Mouse (Mus musculus): ENCODE results near the gene Rnf111. TPM values are rescaled to one million over a fixed set of nuclear protein-coding genes. Genes with fewer than 3 reads are reported as not detected.

The Rnf111 gene
- total and polyA plus RNA-seq, 3 experiments: 10.4 to 17.6 (median 11.8) TPM

DNA sequence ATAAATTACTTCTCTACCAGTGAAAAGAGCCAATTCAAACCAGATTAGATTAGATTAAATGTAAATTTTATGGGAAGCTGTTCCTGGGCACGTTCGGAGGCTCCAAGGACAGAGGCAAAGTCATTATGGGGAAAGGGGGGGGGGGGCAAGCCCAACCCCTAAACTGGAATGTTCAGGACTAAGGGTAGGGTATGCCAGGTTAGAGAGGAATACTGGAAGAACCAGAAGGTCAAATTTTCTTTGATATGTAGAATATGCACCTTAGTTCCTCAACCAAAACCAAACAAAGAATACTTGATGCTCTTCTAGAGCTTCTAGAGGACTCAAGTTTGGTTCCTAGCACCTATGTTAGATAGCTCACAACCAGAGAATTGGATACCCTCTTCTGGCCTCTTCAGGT, 16.1 kb downstream of the Rnf111 start:
- Histone ChIP-seq H3K4me3 (replicated peaks in 1 of 3; ENCODE audit: low read depth in 2 of 3, low read length in 2 of 3, poor library complexity in 1 of 3) (no peak overlapping the region), H3K4me1 (ENCODE audit: control insufficient read depth in 1 of 2, insufficient read depth in 2 of 2) (peaks cover 0 to 18% of the 10 kb centered on the region in 2 experiments; a peak in 2 of 4 replicates), H3K27me3 (replicated peaks) (no peaks in the 10 kb centered on the region), H3K4me2 (ENCODE audit: insufficient read depth, low read depth, poor library complexity, severe bottlenecking) (no peak overlapping the region), H3K9me3 (replicated peaks; ENCODE audit: low read length) (no peaks in the 10 kb centered on the region), H3K9ac (ENCODE audit: insufficient read depth, low read depth) (no peak overlapping the region), H3K36me3 (replicated peaks in 1 of 2; ENCODE audit: control insufficient read depth in 1 of 2, insufficient read depth in 1 of 2, low read length in 1 of 2) (peaks cover 8 to 67% of the 10 kb centered on the region in 2 experiments), H3K27ac (ENCODE audit: insufficient read depth, low read depth) (no peak overlapping the region), H3K79me2 (replicated peaks; ENCODE audit: control insufficient read depth, extremely low read depth, insufficient read depth, poor library complexity, severe bottlenecking) (peaks cover 39% of the 10 kb centered on the region)
- in situ Hi-C loops (cut with MboI; ENCODE audit: low pct_ligation_motif_present, low pct_unique_long_range_greater_than_20kb, low sequenced_read_pairs) (no loop called here), dilution Hi-C loops (cut with MboI; ENCODE audit: extremely low pct_ligation_motif_present, extremely low pct_unique_long_range_greater_than_20kb, low sequenced_read_pairs) (no loop called here)
- TF ChIP-seq MAX (IDR thresholded peaks at IDR 0.05; ENCODE audit: low read length) (no peak), ZKSCAN1 (IDR thresholded peaks at IDR 0.05; ENCODE audit: borderline replicate concordance, low read depth, low read length) (no peak), JUND (conservative IDR thresholded peaks at IDR 0.05; ENCODE audit: low read depth, low read length) (no peak), POLR2A (IDR thresholded peaks at IDR 0.05; ENCODE audit: low read depth, low read length) (no peak), SIN3A (IDR thresholded peaks at IDR 0.05; ENCODE audit: low read length) (no peak)
- DNase-seq (ENCODE audit: extremely low read depth): no peak

- no peak overlapping the region for H3K27ac ChIP-seq (ENCODE audit: insufficient read depth, low read depth)
- no peak for TF ChIP-seq ZKSCAN1 (IDR thresholded peaks at IDR 0.05; ENCODE audit: borderline replicate concordance, low read depth, low read length)
- TF ChIP-seq SIN3A (IDR thresholded peaks at IDR 0.05; ENCODE audit: low read length): no peak
- no peak for TF ChIP-seq JUN (IDR thresholded peaks at IDR 0.05; ENCODE audit: insufficient read depth, low read depth, low read length)
- TF ChIP-seq UBTF (IDR thresholded peaks at IDR 0.05; ENCODE audit: low read depth, low read length): no peak
- TF ChIP-seq CTCF (conservative IDR thresholded peaks at IDR 0.05 in 1 of 2, IDR thresholded peaks at IDR 0.05 in 1 of 2; ENCODE audit: low read depth in 2 of 2, low read length in 2 of 2): no peak
- TF ChIP-seq NRF1 (IDR thresholded peaks at IDR 0.05; ENCODE audit: low read depth, low read length): no peak
- TF ChIP-seq CHD2 (IDR thresholded peaks at IDR 0.05; ENCODE audit: low read length): no peak
- no peak for TF ChIP-seq TBP (conservative IDR thresholded peaks at IDR 0.05; ENCODE audit: low read depth, low read length)
- TF ChIP-seq ZNF384 (IDR thresholded peaks at IDR 0.05; ENCODE audit: low read depth, low read length): no peak
- dilution Hi-C loops (cut with MboI; ENCODE audit: extremely low pct_ligation_motif_present, extremely low pct_unique_long_range_greater_than_20kb, low sequenced_read_pairs): no loop called here
Measured at GRCm38 (mm10) chr9:70485840-70486239, 17.7 kb downstream of the Rnf111 start.

DNA sequence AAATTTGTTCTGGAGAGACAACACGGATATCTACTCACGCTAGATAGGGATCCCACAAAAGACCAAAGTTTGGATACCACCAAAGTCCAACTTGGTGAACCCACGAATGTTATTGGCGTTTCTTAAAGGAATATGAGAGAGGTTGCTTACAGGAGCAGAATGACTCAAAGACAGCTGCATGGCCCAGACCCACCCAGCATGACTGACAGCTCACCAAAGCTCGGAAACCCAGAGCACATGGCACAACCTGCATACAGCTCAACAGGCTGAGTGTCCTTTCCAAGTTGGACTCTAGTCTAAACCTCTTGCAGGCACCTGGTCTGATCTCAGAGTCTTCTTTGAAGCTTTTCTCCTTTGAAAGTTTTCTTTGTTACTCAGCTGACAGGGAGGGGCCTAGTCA, 20.0 kb downstream of the Rnf111 start:
- H3K36me3 ChIP-seq (replicated peaks in 1 of 2; ENCODE audit: control insufficient read depth in 1 of 2, insufficient read depth in 1 of 2, low read length in 1 of 2): peaks cover 19 to 74% of the 10 kb centered on the region in 2 experiments
- dilution Hi-C loops (cut with MboI; ENCODE audit: extremely low pct_ligation_motif_present, extremely low pct_unique_long_range_greater_than_20kb, low sequenced_read_pairs): no loop called here
- H3K27me3 ChIP-seq (replicated peaks): no peaks in the 10 kb centered on the region

More at GRCm38 (mm10) chr9:70485840-70486239, 17.7 kb downstream of the Rnf111 start:
- no peak overlapping the region for H3K9ac ChIP-seq (ENCODE audit: insufficient read depth, low read depth)
- H3K79me2 ChIP-seq (replicated peaks; ENCODE audit: control insufficient read depth, extremely low read depth, insufficient read depth, poor library complexity, severe bottlenecking): peaks cover 46% of the 10 kb centered on the region
- peaks cover 11 to 71% of the 10 kb centered on the region in 2 experiments for H3K36me3 ChIP-seq (replicated peaks in 1 of 2; ENCODE audit: control insufficient read depth in 1 of 2, insufficient read depth in 1 of 2, low read length in 1 of 2)
- in situ Hi-C loops (cut with MboI; ENCODE audit: low pct_ligation_motif_present, low pct_unique_long_range_greater_than_20kb, low sequenced_read_pairs): no loop called here
- no peak for DNase-seq (ENCODE audit: extremely low read depth)
- H3K4me3 ChIP-seq (replicated peaks in 1 of 3; ENCODE audit: low read depth in 2 of 3, low read length in 2 of 3, poor library complexity in 1 of 3): no peak overlapping the region
- peaks cover 0 to 4% of the 10 kb centered on the region in 2 experiments; a peak in 2 of 4 replicates for H3K4me1 ChIP-seq (ENCODE audit: control insufficient read depth in 1 of 2, insufficient read depth in 2 of 2)
- H3K9me3 ChIP-seq (replicated peaks; ENCODE audit: low read length): no peaks in the 10 kb centered on the region
- no peak overlapping the region for H3K4me2 ChIP-seq (ENCODE audit: insufficient read depth, low read depth, poor library complexity, severe bottlenecking)
- H3K27me3 ChIP-seq (replicated peaks): no peaks in the 10 kb centered on the region

More for the DNA sequence above, 20.0 kb downstream of the Rnf111 start:
- peaks cover 55% of the 10 kb centered on the region for H3K79me2 ChIP-seq (replicated peaks; ENCODE audit: control insufficient read depth, extremely low read depth, insufficient read depth, poor library complexity, severe bottlenecking)
- H3K4me2 ChIP-seq (ENCODE audit: insufficient read depth, low read depth, poor library complexity, severe bottlenecking): no peak overlapping the region
- peaks cover 0 to 4% of the 10 kb centered on the region in 2 experiments; a peak in 2 of 4 replicates for H3K4me1 ChIP-seq (ENCODE audit: control insufficient read depth in 1 of 2, insufficient read depth in 2 of 2)
- no peak for DNase-seq (ENCODE audit: extremely low read depth)
- H3K9ac ChIP-seq (ENCODE audit: insufficient read depth, low read depth): no peak overlapping the region
- no peak overlapping the region for H3K27ac ChIP-seq (ENCODE audit: insufficient read depth, low read depth)
- TF ChIP-seq USF1 (IDR thresholded peaks at IDR 0.05; ENCODE audit: low read depth, low read length) (no peak), POLR2A (IDR thresholded peaks at IDR 0.05; ENCODE audit: low read depth, low read length) (no peak), ZNF384 (IDR thresholded peaks at IDR 0.05; ENCODE audit: low read depth, low read length) (no peak), USF2 (conservative IDR thresholded peaks at IDR 0.05; ENCODE audit: low read depth, low read length) (no peak), CTCF (conservative IDR thresholded peaks at IDR 0.05 in 1 of 2, IDR thresholded peaks at IDR 0.05 in 1 of 2; ENCODE audit: low read depth in 2 of 2, low read length in 2 of 2) (no peak), ETS1 (conservative IDR thresholded peaks at IDR 0.05; ENCODE audit: low read depth, low read length) (no peak), PAX5 (IDR thresholded peaks at IDR 0.05; ENCODE audit: low read length) (no peak), SIN3A (IDR thresholded peaks at IDR 0.05; ENCODE audit: low read length) (no peak), CHD2 (IDR thresholded peaks at IDR 0.05; ENCODE audit: low read length) (no peak), JUND (conservative IDR thresholded peaks at IDR 0.05; ENCODE audit: low read depth, low read length) (no peak), MAFK (IDR thresholded peaks at IDR 0.05; ENCODE audit: insufficient replicate concordance, low read length) (no peak), JUN (IDR thresholded peaks at IDR 0.05; ENCODE audit: insufficient read depth, low read depth, low read length) (no peak), TCF12 (IDR thresholded peaks at IDR 0.05; ENCODE audit: low read depth, low read length) (no peak), NRF1 (IDR thresholded peaks at IDR 0.05; ENCODE audit: low read depth, low read length) (no peak), MEF2A (IDR thresholded peaks at IDR 0.05; ENCODE audit: borderline replicate concordance, low read depth, low read length) (no peak), MAX (IDR thresholded peaks at IDR 0.05; ENCODE audit: low read length) (no peak)
- no peaks in the 10 kb centered on the region for H3K9me3 ChIP-seq (replicated peaks; ENCODE audit: low read length)
- in situ Hi-C loops (cut with MboI; ENCODE audit: low pct_ligation_motif_present, low pct_unique_long_range_greater_than_20kb, low sequenced_read_pairs): no loop called here
- H3K4me3 ChIP-seq (replicated peaks in 1 of 3; ENCODE audit: low read depth in 2 of 3, low read length in 2 of 3, poor library complexity in 1 of 3): no peak overlapping the region
